Mouse (Mus musculus): ENCODE data around the gene 1600002K03Rik. TPM values are rescaled to one million over a fixed set of nuclear protein-coding genes. Genes with fewer than 3 reads are reported as not detected.
A peak's percentile ranks its signal among the peaks of the same experiment; 100 is the strongest.

1600002K03Rik gene
- polyA plus RNA-seq, 1 experiment from 2014 or later: 16.3 TPM

DNA sequence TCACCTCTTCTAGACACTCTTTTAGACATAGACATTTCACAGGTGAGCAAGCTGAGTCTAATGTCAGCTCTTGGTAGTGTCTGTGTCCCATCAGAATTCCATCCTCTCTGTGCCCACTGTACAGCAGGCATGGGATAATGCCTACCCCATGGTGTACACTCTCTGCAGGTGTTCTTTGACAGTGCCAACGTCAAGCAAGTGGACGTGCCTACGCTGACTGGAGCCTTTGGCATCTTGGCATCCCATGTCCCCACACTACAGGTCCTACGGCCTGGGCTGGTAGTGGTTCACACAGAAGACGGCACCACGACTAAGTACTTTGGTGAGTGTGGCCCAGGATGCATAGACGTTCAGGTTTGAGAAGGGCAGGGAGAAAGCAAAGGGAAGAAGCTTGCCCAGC, 29.1 kb upstream of the 1600002K03Rik start:
- no peak for ATAC-seq (ENCODE audit: low read depth)
- Histone ChIP-seq H3K4me2 (peak overlapping the region; percentile 93), H3K36me3 (peaks cover 34% of the 10 kb centered on the region), H3K27me3 (no peaks in the 10 kb centered on the region), H3K27ac (replicated peaks) (no peak overlapping the region), H3K9me3 (no peaks in the 10 kb centered on the region), H3K9ac (0 out of 2 replicates have a peak overlapping the region, but pooled peaks have one; percentile 22), H3K4me1 (replicated peaks) (peaks cover 75% of the 10 kb centered on the region), H3K4me3 (0 out of 2 replicates have a peak overlapping the region, but pooled peaks have one; percentile 67)
- whole genome bisulfite sequencing: 94% methylated on average over 7 of the region's 7 CpGs

DNA sequence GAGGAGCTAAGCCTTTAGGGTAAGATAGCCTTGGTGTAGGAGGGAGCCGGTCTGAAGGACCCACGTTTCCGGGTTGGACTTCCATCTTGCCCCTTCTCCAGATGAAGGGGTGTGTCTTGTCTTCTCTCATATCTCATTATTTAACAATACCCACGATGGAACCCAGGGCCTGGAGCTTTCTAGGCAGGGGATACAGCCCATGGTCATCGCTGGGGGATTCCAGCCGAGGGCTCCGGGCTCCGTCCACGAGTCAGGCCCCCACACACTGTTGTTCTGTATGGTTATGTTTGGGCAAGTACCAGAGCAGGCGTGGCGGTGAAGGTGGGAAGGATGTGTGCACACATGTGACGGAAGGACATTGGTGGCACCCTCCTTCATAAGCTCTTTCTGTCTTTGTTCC, 28.6 kb upstream of the 1600002K03Rik start:
- H3K4me1 ChIP-seq (replicated peaks): peaks cover 75% of the 10 kb centered on the region
- no peaks in the 10 kb centered on the region for H3K9me3 ChIP-seq
- WGBS: 91% methylated on average over 12 of the region's 12 CpGs
- H3K27ac ChIP-seq (replicated peaks): no peak overlapping the region
- H3K4me2 ChIP-seq: 0 out of 2 replicates have a peak overlapping the region, but pooled peaks have one; percentile 93
- no peak overlapping the region for H3K4me3 ChIP-seq
- H3K9ac ChIP-seq: peak overlapping the region; percentile 22; the same call in 1 of the 2 replicates
- no peak for ATAC-seq (ENCODE audit: low read depth)
- H3K36me3 ChIP-seq: peaks cover 34% of the 10 kb centered on the region
- no peaks in the 10 kb centered on the region for H3K27me3 ChIP-seq

DNA sequence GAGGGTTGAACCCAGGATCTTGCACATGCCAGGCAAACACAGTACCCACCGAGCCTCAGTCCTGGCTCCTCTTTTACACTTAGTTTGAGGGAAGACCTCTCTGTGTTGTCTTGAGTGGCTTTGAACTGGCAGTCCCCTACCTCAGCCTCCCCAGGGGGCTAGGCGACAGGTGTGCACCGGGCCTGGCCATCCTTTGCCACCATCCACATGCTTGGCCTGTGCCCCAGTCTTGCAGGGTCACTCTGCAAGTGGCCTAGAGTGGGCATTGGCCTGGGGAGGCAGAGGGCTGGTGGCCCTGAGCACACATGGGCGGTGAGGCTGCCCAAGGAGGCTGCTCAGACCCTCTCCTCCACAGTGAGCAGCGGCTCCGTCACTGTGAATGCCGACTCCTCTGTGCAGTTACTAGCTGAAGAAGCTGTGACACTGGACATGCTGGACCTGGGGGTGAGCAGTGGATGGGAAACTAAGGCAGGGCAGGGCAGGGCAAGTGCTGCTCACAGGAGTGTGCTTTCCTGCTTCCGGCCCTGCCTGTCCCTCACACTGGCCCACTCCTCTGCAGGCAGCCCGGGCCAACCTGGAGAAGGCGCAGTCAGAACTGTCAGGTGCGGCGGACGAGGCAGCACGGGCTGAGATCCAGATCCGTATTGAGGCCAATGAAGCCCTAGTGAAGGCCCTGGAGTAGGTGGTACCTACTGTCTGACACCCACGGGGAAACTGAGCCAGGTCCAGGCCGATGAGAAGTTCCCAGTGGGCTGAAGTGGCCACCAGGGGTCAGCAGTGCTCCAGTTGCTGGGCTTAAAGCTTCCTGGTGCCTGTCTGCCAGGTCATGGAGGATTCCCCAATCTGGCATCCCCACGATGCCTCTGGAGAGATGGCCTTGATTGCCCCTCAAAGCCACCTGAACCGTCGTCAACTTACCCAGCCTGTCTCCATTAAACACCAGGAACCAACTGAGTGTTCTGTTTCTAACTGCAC, 27.6 kb upstream of the 1600002K03Rik start:
- 71% methylated on average over 20 of the region's 20 CpGs for whole genome bisulfite sequencing
- Histone ChIP-seq H3K27me3 (no peaks in the 10 kb centered on the region), H3K4me1 (replicated peaks) (peaks cover 67% of the 10 kb centered on the region), H3K9me3 (no peaks in the 10 kb centered on the region), H3K4me3 (0 out of 2 replicates have a peak overlapping the region, but pooled peaks have one; percentile 4), H3K9ac (peak overlapping the region; percentile 100), H3K4me2 (no peak overlapping the region), H3K36me3 (peaks cover 34% of the 10 kb centered on the region), H3K27ac (replicated peaks) (0 out of 2 replicates have a peak overlapping the region, but pooled peaks have one; percentile 15)
- ATAC-seq (ENCODE audit: low read depth): no peak

DNA sequence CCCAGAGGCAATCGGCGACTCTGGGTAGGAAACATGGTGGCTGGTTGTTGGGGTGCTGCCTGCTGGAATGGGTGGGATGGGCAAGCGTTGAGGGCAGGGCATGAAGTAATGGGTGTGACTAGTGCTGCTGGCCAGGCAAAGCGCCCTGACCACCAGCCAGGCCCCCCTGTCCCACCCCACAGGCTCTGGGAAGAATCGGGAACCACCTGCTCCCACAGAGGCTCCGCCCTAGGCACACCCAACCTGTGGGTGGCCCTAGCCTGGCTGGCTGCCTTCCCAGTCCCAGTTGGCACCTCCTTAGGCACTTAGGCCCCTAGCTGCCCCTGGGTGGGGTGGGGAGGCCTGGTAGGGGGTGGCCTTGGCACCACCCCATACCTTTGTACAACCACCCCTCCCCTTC, 26.8 kb upstream of the 1600002K03Rik start:
- WGBS: 85% methylated on average over 6 of the region's 6 CpGs
- peaks cover 34% of the 10 kb centered on the region for H3K36me3 ChIP-seq
- peaks cover 62% of the 10 kb centered on the region for H3K4me1 ChIP-seq (replicated peaks)
- H3K4me3 ChIP-seq: 0 out of 2 replicates have a peak overlapping the region, but pooled peaks have one; percentile 4
- H3K4me2 ChIP-seq: no peak overlapping the region
- no peak for ATAC-seq (ENCODE audit: low read depth)
- H3K9ac ChIP-seq: peak overlapping the region; percentile 100
- H3K27me3 ChIP-seq: no peaks in the 10 kb centered on the region
- no peaks in the 10 kb centered on the region for H3K9me3 ChIP-seq
- H3K27ac ChIP-seq (replicated peaks): 0 out of 2 replicates have a peak overlapping the region, but pooled peaks have one; percentile 15

DNA sequence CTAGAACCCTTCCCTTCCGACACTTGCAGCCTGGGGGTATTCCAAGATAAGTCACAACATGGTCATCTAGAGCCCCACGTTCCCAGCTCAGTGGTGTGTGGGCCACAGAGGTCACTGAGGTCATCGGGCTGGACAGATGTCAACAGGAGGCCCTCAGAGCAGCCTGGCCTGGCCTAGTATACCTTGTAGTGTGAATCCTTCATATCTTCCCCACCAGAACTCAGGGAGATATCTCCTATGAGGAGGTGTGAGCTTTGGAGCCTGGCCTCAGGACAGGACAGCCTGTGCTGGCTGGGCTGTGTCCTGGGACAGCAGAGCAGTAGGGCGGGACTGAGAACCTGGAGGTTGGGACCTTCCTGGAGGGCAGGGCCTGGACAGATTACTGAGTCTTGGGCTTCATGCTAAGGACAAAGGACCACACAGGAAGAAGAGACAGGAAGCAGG, 26.2 kb upstream of the 1600002K03Rik start:
- Histone ChIP-seq H3K4me2 (no peak overlapping the region), H3K4me3 (0 out of 2 replicates have a peak overlapping the region, but pooled peaks have one; percentile 98), H3K4me1 (replicated peaks) (peaks cover 56% of the 10 kb centered on the region), H3K27me3 (no peaks in the 10 kb centered on the region), H3K36me3 (peaks cover 40% of the 10 kb centered on the region), H3K9me3 (no peaks in the 10 kb centered on the region), H3K9ac (peak overlapping the region; percentile 100; the same call in 1 of the 2 replicates), H3K27ac (replicated peaks) (peak overlapping the region; percentile 100)
- ATAC-seq (ENCODE audit: low read depth): no peak
- 72% methylated on average over 4 of the region's 4 CpGs for WGBS

DNA sequence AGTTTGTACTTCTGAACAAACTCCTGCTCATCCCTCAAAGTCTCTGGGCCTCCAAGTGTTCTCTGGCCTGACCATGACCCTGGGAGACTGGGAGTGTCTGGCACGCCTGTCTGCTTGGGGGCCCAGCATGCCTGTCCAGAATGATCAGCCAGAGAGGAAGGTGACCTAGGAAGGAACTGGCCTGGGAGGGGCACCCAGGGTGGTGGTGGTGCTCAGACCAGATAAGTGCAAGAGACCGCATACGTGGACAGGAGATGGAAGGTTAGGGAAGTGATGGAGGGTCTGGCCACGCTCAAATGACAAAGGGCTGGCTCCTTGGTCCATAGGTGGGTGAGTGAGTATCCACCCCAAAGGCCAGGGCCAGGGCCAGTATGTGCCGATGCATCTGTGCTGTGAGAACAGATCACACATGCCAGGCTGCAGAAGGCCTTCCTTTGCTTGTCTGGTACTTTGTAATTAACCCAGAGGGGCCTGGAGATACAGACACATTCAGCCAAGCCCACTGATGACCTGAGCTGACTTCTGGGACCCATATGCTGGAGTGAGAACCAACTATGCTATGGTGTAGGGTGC, 25.5 kb upstream of the 1600002K03Rik start:
- Histone ChIP-seq H3K27me3 (no peaks in the 10 kb centered on the region), H3K4me1 (replicated peaks) (peaks cover 60% of the 10 kb centered on the region), H3K9ac (peak overlapping the region; percentile 100), H3K27ac (replicated peaks) (peak overlapping the region; percentile 100), H3K36me3 (peaks cover 47% of the 10 kb centered on the region), H3K4me2 (peak overlapping the region; percentile 69), H3K4me3 (peak overlapping the region; percentile 98), H3K9me3 (no peaks in the 10 kb centered on the region)
- WGBS: 71% methylated on average over 5 of the region's 5 CpGs
- no peak for ATAC-seq (ENCODE audit: low read depth)

DNA sequence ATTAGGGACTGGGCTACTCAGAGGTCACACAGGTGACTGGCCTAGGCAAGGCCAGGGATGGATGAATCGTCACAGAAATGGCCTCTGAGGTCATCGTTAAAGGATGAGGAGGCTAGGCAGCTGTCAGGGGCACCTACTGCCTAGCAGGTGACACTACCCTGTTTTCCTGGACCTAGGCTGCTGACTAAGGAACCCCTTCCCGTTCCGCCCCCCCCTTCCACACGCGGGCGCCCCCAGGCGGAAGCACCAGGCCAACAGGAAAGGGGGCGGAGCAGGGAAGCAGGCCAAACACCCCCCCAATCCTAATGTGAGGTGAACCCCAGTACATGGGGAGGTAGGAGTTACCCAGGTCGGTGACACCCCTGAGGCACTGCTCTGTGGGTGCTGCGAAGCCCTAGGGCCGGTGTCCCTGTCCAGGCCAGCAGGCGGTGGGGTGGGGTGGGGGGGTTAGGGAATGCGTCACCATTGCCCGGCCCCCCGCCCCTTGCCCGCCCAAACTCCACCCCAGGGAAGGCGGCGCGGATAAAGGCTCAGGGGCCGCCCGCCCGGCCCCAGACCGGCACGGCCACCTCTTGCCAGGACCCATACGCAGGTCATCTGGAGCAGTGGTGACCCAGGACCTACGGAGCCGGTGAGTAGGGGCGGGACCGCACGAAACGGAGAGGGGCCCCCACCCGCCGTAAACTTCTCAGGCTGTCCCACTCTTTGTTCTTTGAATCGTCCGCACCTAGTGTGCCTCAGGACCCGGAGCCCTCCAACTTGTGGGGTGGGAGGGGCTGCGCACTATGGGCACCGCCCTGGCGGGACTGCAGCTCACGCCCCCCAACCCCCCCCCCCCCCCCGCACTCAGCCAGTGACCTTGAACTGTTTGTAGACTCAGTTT, 24.8 kb upstream of the 1600002K03Rik start, which contains the start of gene Midn:
Gene Midn (plus strand): TSS at position 554 of the 883 bp plus-strand sequence.
- Histone ChIP-seq H3K9me3 (no peaks in the 10 kb centered on the region), H3K36me3 (peaks cover 54% of the 10 kb centered on the region), H3K9ac (peak within 1 kb of the TSS; percentile 100), H3K27me3 (no peaks in the 10 kb centered on the region), H3K4me2 (peak within 1 kb of the TSS; percentile 69), H3K4me1 (replicated peaks) (peaks cover 62% of the 10 kb centered on the region), H3K4me3 (peak within 1 kb of the TSS; percentile 98), H3K27ac (replicated peaks) (peak within 1 kb of the TSS; percentile 100)
- ATAC-seq (ENCODE audit: low read depth): peak; percentile 13
- WGBS: under 1% methylated on average over 40 of the region's 42 CpGs

DNA sequence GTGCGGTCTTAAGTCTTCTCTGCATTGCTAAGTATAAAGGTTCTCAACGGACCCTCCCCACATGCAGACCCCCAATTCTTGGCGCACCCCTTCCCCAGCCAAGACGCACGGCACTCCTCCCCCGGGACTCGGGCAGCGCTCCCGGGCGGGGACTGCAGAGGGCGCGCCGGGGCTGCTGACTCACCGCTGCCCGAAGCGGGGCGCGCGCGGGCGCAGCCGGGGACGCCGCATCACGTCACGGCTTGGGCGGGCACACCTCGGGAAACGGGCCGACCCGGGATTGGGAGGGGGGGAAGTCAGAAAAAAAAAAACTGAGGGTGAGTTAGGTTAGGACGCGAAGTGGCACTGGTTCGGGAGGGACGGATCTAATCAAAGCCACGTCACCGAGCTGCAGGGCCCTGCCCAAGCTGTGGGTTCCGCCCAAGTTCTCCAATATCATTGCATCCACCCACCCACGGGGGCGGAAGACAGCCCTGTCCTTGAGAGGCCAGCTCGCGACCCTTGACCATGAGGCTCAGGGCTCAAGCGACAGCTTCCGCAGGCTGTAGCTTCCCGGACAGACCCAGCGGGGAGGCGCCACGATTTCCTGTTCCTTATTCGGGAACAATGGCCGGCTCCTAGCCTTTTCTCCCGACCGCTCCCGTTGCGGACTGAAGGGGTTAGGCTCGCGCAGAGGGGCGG, 24.0 kb upstream of the 1600002K03Rik start:
- Histone ChIP-seq H3K4me1 (replicated peaks) (peaks cover 62% of the 10 kb centered on the region), H3K4me2 (peak overlapping the region; percentile 69), H3K4me3 (peak overlapping the region; percentile 98), H3K36me3 (peaks cover 59% of the 10 kb centered on the region), H3K9me3 (no peaks in the 10 kb centered on the region), H3K27ac (replicated peaks) (peak overlapping the region; percentile 100), H3K9ac (peak overlapping the region; percentile 100), H3K27me3 (no peaks in the 10 kb centered on the region)
- under 1% methylated on average over 56 of the region's 57 CpGs for WGBS
- peak; percentile 36 for ATAC-seq (ENCODE audit: low read depth)

DNA sequence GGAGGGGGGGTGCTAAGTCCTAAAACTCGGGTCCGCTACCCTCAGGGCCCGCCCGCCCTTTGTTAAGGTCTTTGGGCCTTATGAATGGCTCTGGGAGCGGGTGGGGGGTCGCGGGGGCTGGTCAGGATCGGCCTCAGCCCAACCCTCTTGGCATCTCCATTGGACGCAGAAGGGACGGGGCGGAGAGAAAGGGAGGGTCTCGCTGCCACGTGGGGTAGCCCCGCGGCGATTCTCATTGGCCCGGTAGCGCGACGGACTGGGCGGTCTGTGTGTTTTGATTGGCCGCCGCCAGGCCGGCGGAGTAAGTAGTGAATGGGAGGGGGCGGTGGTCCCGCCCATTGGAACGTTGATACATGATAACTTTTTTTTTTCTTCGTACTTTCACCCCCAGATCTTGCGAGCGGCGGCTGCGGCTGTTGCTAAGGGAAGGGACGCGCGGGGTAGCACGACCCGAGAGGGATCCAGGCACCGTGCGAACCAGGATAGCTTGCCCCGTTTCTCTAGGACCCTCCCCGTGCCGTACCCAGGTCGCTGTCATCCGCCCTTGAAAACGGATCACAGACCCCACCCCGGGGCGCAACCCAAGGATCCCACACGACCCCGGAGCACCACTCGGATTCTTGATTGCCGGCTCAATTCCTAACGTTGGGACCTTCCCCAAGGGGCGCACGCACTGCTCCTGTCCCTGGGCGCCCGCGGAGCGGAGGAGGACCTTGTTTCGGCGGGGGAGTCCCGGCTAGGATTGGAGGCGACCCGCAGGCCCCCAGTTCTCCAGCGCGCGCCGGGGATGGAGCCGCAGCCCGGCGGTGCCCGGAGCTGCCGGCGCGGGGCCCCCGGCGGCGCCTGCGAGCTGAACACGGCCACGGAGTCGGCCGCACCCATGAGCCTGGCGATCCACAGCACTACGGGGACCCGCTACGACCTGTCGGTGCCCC, 23.2 kb upstream of the 1600002K03Rik start:
- peaks cover 65% of the 10 kb centered on the region for H3K4me1 ChIP-seq (replicated peaks)
- H3K4me2 ChIP-seq: peak overlapping the region; percentile 94
- peak overlapping the region; percentile 98 for H3K4me3 ChIP-seq
- H3K36me3 ChIP-seq: peaks cover 59% of the 10 kb centered on the region
- peak; percentile 85 for ATAC-seq (ENCODE audit: low read depth)
- under 1% methylated on average over 88 of the region's 88 CpGs for WGBS
- no peaks in the 10 kb centered on the region for H3K9me3 ChIP-seq
- no peaks in the 10 kb centered on the region for H3K27me3 ChIP-seq
- H3K27ac ChIP-seq (replicated peaks): peak overlapping the region; percentile 100
- peak overlapping the region; percentile 100 for H3K9ac ChIP-seq

All from neural tube, embryonic 13.5 days (tissue).